Mouse (Mus musculus): ENCODE measurements around the gene Lsamp.

Lsamp gene

DNA sequence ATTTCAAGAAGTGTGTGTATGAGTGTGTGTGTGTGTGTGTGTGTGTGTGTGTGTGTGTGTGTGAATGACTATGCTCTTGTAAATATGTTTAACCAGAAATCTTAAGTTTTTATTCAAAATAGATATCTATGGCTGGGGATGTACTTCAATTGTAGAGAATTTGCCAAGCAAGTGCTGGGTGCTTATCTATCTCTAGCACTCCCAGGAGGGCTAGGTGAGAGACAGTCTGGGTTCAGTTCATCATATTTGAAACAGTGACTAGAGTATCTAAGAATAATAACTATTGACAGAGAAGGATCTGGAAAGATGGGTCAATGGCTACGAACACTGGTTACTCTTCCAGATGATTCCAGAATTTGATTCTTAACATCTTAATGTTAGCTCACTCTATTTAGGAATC is 2128.1 kb downstream of the Lsamp start:
- no peak for DNase-seq

DNA sequence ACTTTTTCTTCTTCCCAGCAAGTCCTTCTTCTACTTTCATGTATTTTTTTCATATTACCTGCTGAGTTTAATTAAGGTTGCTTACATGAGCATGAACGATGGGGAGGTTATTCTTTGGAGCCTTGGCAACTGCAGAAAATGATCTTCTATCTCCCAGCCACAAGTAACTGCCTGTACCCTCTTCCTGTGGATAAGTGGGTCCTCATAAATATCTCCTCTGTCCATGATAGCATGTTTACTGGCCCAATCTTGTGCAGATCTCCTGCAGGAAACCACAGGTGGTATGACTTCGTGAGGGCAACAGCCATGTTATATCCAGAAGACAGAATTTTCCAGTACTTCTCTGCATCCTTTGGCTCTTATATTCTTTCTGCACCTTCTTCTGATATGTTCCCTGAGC is 2129.1 kb downstream of the Lsamp start:
- DNase-seq = no peak

DNA sequence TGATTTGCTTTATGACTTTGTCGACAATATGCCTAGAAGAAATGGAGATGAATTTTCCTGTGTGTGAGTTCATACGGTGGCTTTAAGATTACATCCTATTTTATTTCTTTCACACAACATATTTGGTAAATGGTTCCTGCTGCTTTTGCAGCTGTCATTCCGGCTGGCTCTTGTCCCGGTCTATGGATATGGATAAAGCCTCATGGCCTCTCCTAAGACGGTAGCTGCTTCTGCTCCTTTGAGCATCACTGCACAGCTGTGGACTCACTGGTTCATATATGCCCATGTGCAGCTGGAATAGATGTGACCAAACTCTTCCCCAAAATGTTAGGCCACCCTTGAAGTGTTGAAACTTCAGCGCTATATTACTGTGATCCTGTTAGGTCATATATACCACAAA is 2137.6 kb downstream of the Lsamp start:
- no peak for DNase-seq

DNA sequence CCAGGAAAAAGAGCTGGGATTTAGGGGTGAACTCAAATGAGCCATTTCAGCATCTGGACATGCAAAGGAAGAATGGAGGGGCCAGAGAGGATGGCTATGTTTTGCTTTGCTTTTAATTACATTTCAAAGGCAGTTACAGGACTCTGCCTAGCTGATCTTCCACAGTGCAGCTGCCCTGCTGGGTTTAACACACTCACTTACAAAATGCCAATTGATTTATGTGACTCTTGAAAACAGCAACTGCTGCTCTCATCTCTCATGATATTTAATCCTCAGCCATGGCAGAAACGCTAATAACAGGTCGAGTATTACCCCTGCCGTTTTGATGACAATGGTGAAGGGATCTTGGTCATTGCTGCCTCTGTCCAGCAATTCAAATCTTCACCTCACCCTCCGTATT is 2139.7 kb downstream of the Lsamp start:
- DNase-seq = no peak

DNA sequence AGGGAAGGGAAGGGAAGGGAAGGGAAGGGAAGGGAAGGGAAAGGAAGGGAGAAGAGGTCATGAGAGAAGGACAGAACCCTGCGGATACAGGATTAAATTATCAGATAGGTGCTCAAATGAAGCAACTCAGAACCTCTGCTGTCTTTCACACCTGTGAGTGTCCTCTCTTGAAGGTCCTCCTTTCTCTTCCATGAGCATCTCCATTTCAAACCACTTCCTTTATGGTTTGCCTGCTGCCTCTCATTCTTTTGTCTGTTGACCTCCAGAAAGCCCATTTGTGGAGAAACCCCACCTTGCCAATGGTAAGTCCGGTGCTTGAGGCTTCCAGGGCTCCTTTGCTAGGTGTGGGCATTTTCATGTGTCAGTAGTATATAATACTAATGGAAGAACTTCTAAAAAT is 2141.9 kb downstream of the Lsamp start:
- DNase-seq = no peak

DNA sequence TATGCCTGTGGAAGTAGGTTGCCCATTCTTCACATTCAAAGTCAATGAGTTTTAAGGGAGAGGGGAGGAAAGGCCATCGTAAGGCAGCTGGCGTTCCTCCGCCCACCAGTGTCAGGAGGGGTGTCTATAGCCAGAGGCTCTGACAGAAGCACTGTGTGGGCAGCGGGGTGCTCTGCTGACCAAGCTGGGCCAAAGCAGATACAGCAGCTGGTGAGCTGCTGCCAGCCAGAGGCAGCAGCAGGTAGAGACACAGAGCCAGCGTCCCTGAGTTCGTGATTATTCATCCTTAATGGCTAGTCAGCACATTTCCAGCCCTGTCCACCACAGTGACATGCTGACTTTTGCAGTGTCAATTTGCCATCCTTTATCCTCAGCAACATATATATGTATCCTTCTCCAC is 2163.0 kb downstream of the Lsamp start:
- no peak for DNase-seq

DNA sequence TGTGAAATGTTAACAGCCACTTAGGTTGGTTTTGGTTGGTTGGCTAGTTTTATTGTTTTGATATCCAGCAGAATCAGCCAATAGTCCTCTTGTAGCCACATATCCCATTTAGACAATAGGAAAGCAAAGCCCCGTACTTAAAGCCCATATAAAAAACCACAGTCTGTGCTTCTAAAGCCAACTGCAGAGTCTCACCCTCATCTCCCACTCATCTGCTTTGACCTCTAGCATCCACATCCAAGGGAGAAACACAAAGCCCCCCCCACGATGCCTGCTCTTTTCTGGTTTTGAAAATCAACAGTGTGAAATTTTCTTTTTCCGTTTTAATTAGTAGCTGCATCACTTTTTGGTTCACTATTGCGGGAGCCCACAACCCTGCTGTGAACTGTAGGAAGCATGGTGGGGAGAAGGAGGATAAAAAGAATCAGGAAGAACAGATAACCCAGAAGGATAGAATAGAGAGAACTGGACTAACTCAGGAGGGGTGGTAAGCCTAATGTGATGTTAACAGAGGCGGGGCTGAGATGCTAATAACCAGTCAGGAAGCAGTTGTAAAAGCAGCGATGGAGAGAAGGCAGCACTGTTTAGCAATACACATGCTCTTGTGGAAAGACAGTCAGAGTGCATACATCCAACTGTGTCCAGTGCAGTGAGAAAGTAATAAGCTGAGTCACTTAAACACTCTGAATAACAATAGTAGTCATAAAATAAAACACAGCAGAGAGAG is 2165.2 kb downstream of the Lsamp start:
- DNase-seq = no peak

DNA sequence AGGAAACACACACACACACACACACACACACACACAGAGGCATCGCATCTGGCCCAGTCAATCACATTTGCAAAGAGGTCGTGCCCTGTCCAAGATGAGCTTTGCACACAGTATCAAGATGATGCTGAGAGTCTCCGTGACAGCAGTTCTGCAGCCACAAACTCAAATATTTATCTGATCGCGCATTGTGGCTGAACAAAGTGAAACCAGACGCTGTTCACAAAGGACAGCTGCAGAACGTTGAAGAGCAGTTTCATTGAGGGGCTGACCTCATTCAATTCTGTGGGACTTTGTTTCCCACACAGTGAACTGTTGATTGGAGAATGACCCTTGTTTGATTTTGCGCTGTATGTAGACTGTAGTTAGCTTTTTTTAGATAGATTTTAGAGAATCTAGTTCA is 2168.5 kb downstream of the Lsamp start:
- DNase-seq = no peak

DNA sequence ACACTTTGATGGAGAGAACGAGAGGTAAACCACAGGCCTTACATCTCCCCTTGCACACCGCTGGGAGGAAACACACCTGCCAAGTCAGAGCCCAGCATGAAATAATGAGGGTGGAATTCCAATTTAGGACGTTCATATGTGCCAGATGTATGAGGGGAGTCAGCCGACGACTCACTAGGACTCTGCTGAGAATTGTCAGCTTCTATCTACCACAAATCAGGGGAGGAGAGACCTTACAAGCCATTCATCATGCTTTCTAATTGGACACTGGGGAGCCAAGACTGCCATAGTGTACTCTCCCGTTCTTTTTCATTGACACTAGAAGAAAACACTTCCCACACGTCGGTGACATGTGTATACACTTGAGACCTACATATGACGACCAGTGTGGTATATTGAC is 2173.7 kb downstream of the Lsamp start:
- no peak for DNase-seq

DNA sequence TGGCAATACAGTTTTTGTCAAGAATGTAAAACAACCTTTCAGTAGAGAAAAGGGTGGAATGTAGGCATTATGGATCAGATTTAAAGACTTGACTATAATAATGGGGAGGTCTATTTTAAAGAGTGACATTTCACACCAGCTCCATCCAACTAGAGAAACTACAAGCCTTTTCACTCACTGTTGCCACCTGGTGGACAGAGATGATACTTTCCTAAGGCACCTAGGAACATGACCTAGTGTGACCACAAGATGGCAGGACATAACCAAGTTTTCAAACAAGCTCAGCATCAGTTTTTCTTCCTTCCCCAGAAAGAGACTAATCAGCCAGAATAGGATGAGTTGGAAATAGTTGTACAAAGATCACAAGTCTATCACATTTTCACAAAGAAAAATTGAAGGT is 2180.8 kb downstream of the Lsamp start:
- DNase-seq = peak; percentile 50 to 70

DNA sequence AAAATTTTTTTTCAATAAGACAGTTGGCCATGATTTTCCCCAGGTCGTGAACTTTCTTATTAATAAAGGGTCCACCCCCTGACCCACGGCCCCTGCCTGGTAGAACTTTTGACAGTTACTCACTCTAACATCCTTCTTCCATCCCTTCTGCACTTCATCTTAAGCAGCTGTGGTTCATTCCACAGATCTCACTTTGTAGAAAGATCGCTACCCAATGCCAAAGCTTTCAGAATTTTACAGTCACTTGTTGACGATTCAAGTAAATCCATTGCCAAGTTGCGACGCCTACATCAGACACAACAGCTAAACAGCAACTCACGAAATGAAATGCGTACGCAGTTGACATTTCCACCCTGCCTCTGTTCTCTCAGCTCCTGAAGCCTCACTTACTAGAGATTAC is 2184.1 kb downstream of the Lsamp start:
- peak in 1 of 2 experiments; percentile 18 for DNase-seq

DNA sequence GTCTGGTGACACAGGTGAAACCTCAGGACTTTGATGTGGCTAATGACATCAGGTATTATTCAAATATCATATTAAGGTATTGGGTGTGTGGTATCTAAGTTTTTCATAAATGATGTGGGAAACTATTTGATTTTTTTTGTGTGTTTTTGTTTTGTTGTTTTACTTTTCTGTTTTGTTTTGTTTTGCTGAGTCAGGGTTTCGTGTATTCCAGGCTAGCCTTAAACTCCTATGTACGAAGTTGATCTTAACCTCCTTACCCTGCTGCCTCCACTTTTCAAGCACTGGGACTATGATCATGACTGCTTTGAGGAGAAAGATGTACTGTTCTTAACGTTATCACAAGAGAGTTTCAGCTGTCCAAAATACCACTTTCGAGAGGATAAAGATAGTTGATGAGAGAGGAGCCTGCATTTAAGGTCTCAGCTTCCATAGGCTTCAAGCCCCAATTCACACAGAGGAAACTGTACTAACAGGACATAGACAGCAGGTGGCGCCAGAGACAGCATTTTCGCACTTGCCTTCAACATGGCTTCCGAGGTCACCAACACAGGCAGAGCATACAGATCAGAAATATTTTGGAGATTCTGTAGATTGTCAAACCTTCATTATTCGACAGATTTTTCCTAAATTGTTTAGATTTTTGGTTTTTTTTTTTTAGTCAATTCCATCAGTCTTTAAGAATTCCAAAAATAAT is 2185.4 kb downstream of the Lsamp start:
- peak; percentile 62 to 70 for DNase-seq

DNA sequence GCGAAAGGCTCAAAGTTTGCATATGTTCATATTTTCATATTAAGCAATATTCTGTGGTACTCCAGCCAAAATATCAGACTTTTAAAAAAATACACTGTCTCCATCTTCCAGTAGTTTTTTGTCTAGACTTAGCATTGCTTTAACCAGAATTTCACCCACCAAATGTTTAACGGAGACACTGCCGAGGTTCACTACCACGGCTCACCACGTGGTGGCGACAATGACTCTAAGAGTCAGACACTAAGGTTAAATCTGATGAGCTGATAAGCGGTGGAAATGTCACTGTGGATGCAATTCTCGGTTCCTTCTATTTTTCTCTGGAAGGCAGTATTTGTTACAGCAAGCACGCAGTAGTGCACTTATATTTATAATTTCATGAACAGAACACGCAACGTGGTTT is 2188.3 kb downstream of the Lsamp start:
- DNase-seq = peak; percentile 38 to 42

DNA sequence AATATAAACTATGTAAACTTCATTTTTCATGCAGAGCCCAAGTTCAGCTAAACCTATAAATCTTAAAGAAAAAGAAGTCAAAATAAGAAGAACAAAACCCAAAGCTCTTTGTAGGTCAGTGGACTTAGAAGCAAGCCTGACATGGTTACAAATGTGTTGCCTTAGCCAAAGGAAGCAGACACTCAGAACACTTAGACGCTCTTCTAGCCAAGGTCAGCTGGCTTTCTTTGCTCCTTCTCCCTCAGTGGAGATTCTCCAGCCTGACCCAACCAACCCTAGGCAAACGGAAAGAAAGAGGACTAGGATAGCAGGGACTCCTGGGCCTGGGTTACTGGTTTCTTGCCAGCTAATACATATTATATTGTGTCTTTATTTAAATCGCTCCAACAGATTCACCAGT is 2194.7 kb downstream of the Lsamp start:
- no peak for DNase-seq

DNA sequence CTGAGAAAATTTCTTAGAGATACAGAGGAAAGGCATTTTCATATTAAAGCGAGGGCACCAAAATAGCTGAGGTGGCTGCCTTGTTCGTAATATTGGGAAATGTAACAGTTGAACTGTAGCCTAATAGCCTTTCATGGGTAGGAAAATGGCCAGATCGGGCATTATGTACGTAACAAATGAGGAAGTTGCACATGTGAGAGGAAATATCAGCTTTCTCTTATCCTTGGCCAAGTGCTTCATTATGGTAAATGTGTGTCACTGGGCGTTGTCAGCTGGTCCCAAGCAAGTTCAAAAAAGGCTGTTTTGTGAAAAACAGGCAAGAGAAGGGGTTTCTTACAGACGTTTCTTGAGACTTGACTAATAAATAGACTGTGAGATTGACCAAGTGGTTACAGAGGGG is 2195.9 kb downstream of the Lsamp start:
- no peak for DNase-seq

DNA sequence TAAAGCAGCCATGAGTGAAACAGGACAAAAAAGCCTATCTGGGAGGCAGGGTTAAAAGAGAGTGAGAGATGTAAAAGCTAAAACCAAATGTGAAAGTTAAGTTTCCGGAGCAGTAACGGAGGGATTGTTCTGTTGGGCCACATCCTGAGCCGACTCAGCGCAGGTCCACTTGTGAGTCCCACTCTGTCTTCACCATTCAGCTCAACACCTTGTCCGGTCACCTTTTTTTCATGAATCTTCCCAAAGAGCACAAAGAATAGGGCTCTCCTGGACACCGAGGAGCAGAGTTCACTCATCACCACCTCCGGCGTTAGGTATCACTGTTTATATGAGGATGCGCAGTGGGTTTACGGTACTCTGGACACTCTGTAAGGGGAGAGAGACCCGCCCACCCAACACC is 2196.3 kb downstream of the Lsamp start:
- no peak for DNase-seq

DNA sequence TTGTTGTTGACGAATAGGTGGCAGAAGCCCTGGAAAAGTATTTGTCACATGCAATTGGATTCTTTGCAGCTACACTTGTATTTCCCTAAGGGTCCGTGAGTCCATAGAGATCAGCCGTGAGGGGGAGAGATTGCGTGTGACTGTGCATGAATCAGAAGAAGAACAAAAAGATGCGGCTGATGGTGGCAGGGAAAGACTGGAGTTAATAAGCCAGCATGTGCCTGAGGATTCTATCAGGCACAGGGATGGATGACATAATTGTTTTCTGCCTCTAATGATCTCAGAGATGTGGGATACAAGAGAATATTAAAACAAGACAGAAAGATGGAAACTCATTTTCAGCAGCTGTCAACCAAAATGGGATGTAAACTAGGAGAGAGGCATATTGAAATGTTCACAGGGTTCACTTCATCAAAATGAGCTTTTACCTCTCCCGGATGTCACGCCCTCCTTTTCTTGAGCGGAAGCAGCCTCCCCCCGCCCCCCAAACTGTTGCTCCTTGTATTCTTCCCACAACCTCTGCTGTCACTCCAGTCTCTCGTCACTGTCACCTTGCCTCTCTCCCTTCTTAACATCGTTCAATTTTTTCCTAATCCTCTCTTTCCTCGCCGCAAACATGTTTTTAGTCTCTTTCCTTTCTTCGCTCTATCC is 2205.4 kb downstream of the Lsamp start:
- DNase-seq = no peak

DNA sequence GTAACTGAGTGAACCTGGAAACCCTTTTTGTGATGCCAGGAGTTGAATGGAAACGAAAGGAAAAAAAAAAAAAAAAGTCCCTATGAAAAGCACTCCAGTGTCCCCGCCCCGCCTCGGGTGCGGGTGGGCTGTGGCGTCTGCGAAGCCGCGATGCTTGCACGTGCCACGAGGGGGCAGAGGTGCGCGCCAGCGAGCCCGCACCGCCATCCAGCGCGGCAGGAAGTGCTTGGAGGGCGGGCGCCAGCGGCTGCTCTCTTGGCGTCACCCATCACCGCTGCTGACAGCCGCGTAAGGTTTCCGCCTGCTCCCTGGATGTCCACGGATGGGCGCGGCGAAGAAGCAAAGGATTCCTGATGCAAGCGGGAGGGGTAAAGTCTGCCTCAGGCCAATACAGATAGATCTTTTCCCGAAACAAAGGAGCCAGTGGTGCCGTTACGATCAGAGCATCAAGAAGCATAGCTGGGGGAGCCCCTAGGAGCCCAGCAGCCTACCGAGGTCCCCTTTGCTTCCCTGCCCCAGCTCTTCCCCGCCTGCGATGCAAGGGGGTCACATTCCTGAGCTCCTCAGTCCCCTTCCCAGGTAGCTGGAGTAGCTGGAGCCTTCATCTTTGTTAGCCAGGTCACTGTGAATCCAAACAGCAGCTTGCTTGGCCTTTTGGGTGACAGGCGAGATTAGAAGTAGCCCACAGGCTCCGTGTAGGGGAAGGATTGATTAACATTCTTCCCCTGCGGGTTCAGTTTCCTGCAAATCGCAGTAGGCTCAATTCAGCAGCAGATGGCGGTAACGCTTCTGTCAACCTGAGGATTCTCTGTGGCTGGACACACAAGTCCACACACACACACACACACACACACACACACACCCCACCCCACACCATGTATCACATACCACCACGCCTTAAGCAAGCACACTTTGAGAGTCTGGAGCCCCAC is 2206.2 kb downstream of the Lsamp start:
- DNase-seq = peak; percentile 86 to 89
